Mouse (Mus musculus) testis, postnatal 14 days (tissue): ENCODE data around the gene Tomm40l.
A peak's percentile ranks its signal among the peaks of the same experiment; 100 is the strongest.

Experiments used
- DNase-seq: peaks from one replicate; pipeline ENCODE4 v3.0.0; 2021; ENCODE audit warnings: low spot score

Gene Tomm40l

GRCm38 (mm10) chr1:171227879-171228278 is 5.6 kb upstream of the Tomm40l start:
- no peak for DNase-seq

GRCm38 (mm10) chr1:171226780-171227179 is 4.5 kb upstream of the Tomm40l start:
- no peak for DNase-seq

GRCm38 (mm10) chr1:171224857-171225256 is 2.5 kb upstream of the Tomm40l start, which contains the start of gene Apoa2:
TSS of gene Apoa2 (plus strand) at chr1:171225054.
- no peak for DNase-seq

- DNase-seq: peak; percentile 73
These were observed 1.5 kb upstream of the Tomm40l start for GRCm38 (mm10) chr1:171223796-171224195.

- no peak for DNase-seq
These were observed 854 bp upstream of the Tomm40l start for GRCm38 (mm10) chr1:171223168-171223567.

GRCm38 (mm10) chr1:171221281-171222193 is 777 bp downstream of the Tomm40l start:
- DNase-seq: no peak

- DNase-seq: peak; percentile 69
These were observed 1.4 kb downstream of the Tomm40l start for GRCm38 (mm10) chr1:171220871-171221270.

- no peak for DNase-seq
These were observed 5.9 kb downstream of the Tomm40l start for GRCm38 (mm10) chr1:171216241-171216955.

GRCm38 (mm10) chr1:171213801-171214496 is 8.4 kb downstream of the Tomm40l start, which contains the start of gene Nr1i3:
TSS of gene Nr1i3 (plus strand) at chr1:171213970.
- no peak for DNase-seq

GRCm38 (mm10) chr1:171212854-171213253 is 9.5 kb downstream of the Tomm40l start:
- no peak for DNase-seq

- no peak for DNase-seq
These were observed 12.9 kb downstream of the Tomm40l start for GRCm38 (mm10) chr1:171209409-171209808.

- no peak for DNase-seq
These were observed 16.4 kb downstream of the Tomm40l start for GRCm38 (mm10) chr1:171205704-171206493.

GRCm38 (mm10) chr1:171204249-171204644 is 18.1 kb downstream of the Tomm40l start:
- no peak for DNase-seq

GRCm38 (mm10) chr1:171203471-171204248 is 18.7 kb downstream of the Tomm40l start:
- DNase-seq: no peak

GRCm38 (mm10) chr1:171200769-171201168 is 21.5 kb downstream of the Tomm40l start:
- DNase-seq: no peak

- no peak for DNase-seq
These were observed 22.8 kb downstream of the Tomm40l start for GRCm38 (mm10) chr1:171199532-171199931.

GRCm38 (mm10) chr1:171195887-171196397 is 26.4 kb downstream of the Tomm40l start, which contains the start of gene Pcp4l1:
TSS of gene Pcp4l1 (minus strand) at chr1:171196268.
- peak; percentile 64 for DNase-seq

- no peak for DNase-seq
These were observed 27.1 kb downstream of the Tomm40l start for GRCm38 (mm10) chr1:171195046-171195822.
